Mouse (Mus musculus) olfactory bulb, adult 2 months (tissue): ENCODE measurements around the gene Bpifa5.

ENCODE experiments used
- CTCF ChIP-seq: fragments of 200-500 bp; IDR thresholded peaks from 2 replicates; pipeline ENCODE4 v1.5.1; 2012; ENCODE audit warnings: low read depth, mild to moderate bottlenecking, low read length, moderate library complexity; ENCODE audit not compliant: insufficient read depth
- POLR2A ChIP-seq: fragments of 200-500 bp; IDR thresholded peaks from 2 replicates; pipeline ENCODE4 v1.6.1; 2012; ENCODE audit warnings: mild to moderate bottlenecking, low read depth, low read length, moderate library complexity; ENCODE audit not compliant: insufficient read depth

- TF ChIP-seq POLR2A (no peak), CTCF (no peak)
Observed at GRCm38 (mm10) chr2:154209112-154209511, 46.7 kb downstream of the Bpifa5 start.
